Mouse (Mus musculus) CH12.LX (cell line): ENCODE data around the gene Vps35l.

Experiments
- CTCF ChIP-seq, 2 experiments: IDR thresholded peaks in 1 of 2; conservative IDR thresholded peaks in 1 of 2; 2 replicates each; pipeline ENCODE4 v1.5.1; 2011 to 2012; ENCODE audit warnings: low read depth in 2 of 2, low read length in 2 of 2, improper control_type of control experiment in 1 of 2, inconsistent platforms in 1 of 2, mild to moderate bottlenecking in 1 of 2, moderate library complexity in 1 of 2
- EP300 ChIP-seq: IDR thresholded peaks from 2 replicates; pipeline ENCODE4 v1.6.1; 2011; ENCODE audit warnings: low read length, improper control_type of control experiment
- JUND ChIP-seq: conservative IDR thresholded peaks from 2 replicates; pipeline ENCODE4 v1.6.1; 2011; ENCODE audit warnings: low read depth, low read length, improper control_type of control experiment
- MAX ChIP-seq: IDR thresholded peaks from 2 replicates; pipeline ENCODE4 v1.6.1; 2011; ENCODE audit warnings: low read length, improper control_type of control experiment
- NRF1 ChIP-seq: IDR thresholded peaks from 2 replicates; pipeline ENCODE4 v1.6.1; 2014; ENCODE audit warnings: low read depth, mild to moderate bottlenecking, inconsistent platforms, low read length, improper control_type of control experiment, moderate library complexity
- PAX5 ChIP-seq: IDR thresholded peaks from 2 replicates; pipeline ENCODE4 v1.6.1; 2012; ENCODE audit warnings: low read length, inconsistent platforms, mixed read lengths
- POLR2A ChIP-seq: IDR thresholded peaks from 2 replicates; pipeline ENCODE4 v1.6.1; 2011; ENCODE audit warnings: low read depth, mild to moderate bottlenecking, improper control_type of control experiment, low read length
- RAD21 ChIP-seq: IDR thresholded peaks from 2 replicates; pipeline ENCODE4 v1.6.1; 2011; ENCODE audit warnings: low read depth, mild to moderate bottlenecking, low read length, improper control_type of control experiment, moderate library complexity
- TBP ChIP-seq: conservative IDR thresholded peaks from 2 replicates; pipeline ENCODE4 v1.6.1; 2011; ENCODE audit warnings: low read depth, low read length, improper control_type of control experiment
- USF1 ChIP-seq: IDR thresholded peaks from 2 replicates; pipeline ENCODE4 v1.6.1; 2014; ENCODE audit warnings: low read depth, mild to moderate bottlenecking, inconsistent platforms, low read length, improper control_type of control experiment
- ZC3H11A ChIP-seq: IDR thresholded peaks from 2 replicates; pipeline ENCODE4 v1.6.1; 2012; ENCODE audit warnings: low read depth, mild to moderate bottlenecking, inconsistent platforms, low read length, improper control_type of control experiment
- ZMIZ1 ChIP-seq: IDR thresholded peaks from 2 replicates; pipeline ENCODE4 v1.6.1; 2012; ENCODE audit warnings: low read depth, mild to moderate bottlenecking, inconsistent platforms, low read length, improper control_type of control experiment

GRCm38 (mm10) chr7:118783305-118784001 lies 43.4 kb downstream of the Vps35l start:
- no peak for TF ChIP-seq EP300
- TF ChIP-seq CTCF (conservative IDR thresholded peaks at IDR 0.05 in 1 of 2, IDR thresholded peaks at IDR 0.05 in 1 of 2; ENCODE audit: low read depth in 2 of 2, low read length in 2 of 2), result no peak
- no peak for TF ChIP-seq TBP
- no peak for TF ChIP-seq MAX
- TF ChIP-seq RAD21, result no peak
- TF ChIP-seq ZC3H11A, result no peak
- no peak for TF ChIP-seq POLR2A
- no peak for TF ChIP-seq ZMIZ1
- no peak for TF ChIP-seq NRF1
- TF ChIP-seq PAX5, result no peak
- no peak for TF ChIP-seq JUND
- no peak for TF ChIP-seq USF1
